Comparison of ENCODE assay signal across 16 mouse cellular contexts in genomic region chr2:70764734-70765133, GRCm38 (mm10).
DNase-seq lines count a peak whose midpoint lies in the region; ATAC-seq and TF ChIP-seq lines count a peak whose summit lies in the region.
"Had no signal": no experiment of that assay in that cellular context is flagged by ENCODE, and none has a peak within 500 bp of the region (broad histone marks: within the 10 kb centered on the region; RNA-seq: fewer than 3 reads in every experiment).

No protein-coding gene starts in this region.

- H3K27ac ChIP-seq in heart, embryonic 12.5 days (ENCODE audit: poor library complexity, severe bottlenecking), result no peak overlapping the region
- no peak overlapping the region for H3K27ac ChIP-seq in lung, embryonic 14.5 days (ENCODE audit: low read depth)
- no peak overlapping the region for H3K27ac ChIP-seq in lung, postnatal 0 days (ENCODE audit: low read length)
- H3K27ac ChIP-seq: embryonic facial prominence, embryonic 13.5 days; hindbrain, embryonic 14.5 days; limb, embryonic 13.5 days; neural tube, embryonic 12.5 days had no signal

- ATAC-seq in heart, embryonic 12.5 days (ENCODE audit: insufficient number of reproducible peaks, low FRiP score), result no peak
- 0 out of 2 replicates have a peak, but pooled peaks have one; percentile 44 for ATAC-seq in lung, embryonic 14.5 days (ENCODE audit: insufficient read depth)
- no peak; the same call in 1 of the 2 replicates for ATAC-seq in lung, postnatal 0 days
- no peak for ATAC-seq in cerebellum, adult (ENCODE audit: insufficient number of reproducible peaks, low FRiP score, low TSS enrichment)
- ATAC-seq: CD4-positive, CD25-positive, alpha-beta regulatory T cell, adult 4 months; forebrain, postnatal 0 days had no signal

- H3K4me2 ChIP-seq in heart, embryonic 12.5 days, result no peak overlapping the region
- H3K4me2 ChIP-seq in lung, embryonic 14.5 days, result no peak overlapping the region
- H3K4me2 ChIP-seq in lung, postnatal 0 days (replicated peaks; ENCODE audit: low read depth, low read length), result no peak overlapping the region
- H3K4me2 ChIP-seq: embryonic facial prominence, embryonic 13.5 days; hindbrain, embryonic 14.5 days; limb, embryonic 13.5 days; neural tube, embryonic 12.5 days had no signal

- no peaks in the 10 kb centered on the region for H3K4me1 ChIP-seq in heart, embryonic 12.5 days (replicated peaks)
- H3K4me1 ChIP-seq in lung, embryonic 14.5 days (ENCODE audit: insufficient read depth), result no peaks in the 10 kb centered on the region
- H3K4me1 ChIP-seq in lung, postnatal 0 days (ENCODE audit: insufficient read depth, low read depth, low read length), result no peaks in the 10 kb centered on the region
- H3K4me1 ChIP-seq: embryonic facial prominence, embryonic 13.5 days; limb, embryonic 13.5 days; neural tube, embryonic 12.5 days had no signal

- no peak overlapping the region for H3K4me3 ChIP-seq in heart, embryonic 12.5 days
- no peak overlapping the region for H3K4me3 ChIP-seq in lung, embryonic 14.5 days (ENCODE audit: low read depth, low read length)
- H3K4me3 ChIP-seq in lung, postnatal 0 days (ENCODE audit: low read depth, low read length), result no peak overlapping the region
- H3K4me3 ChIP-seq: embryonic facial prominence, embryonic 13.5 days; limb, embryonic 13.5 days; neural tube, embryonic 12.5 days had no signal

- intact Hi-C loops in heart, postnatal 36 days (cut with DNase I), result no loop called here

- no peak for TF ChIP-seq CTCF in lung, embryonic 14.5 days (IDR thresholded peaks at IDR 0.05; ENCODE audit: low read depth)
- no peak for TF ChIP-seq CTCF in lung, postnatal 0 days (IDR thresholded peaks at IDR 0.05)

- peak; percentile 22 to 23 for DNase-seq in heart, postnatal 36 days
- peak; percentile 75 for DNase-seq in lung, embryonic 14.5 days
- no peak for DNase-seq in lung, adult 18-20 months
- peak; percentile 41 for DNase-seq in lung, postnatal 0 days (ENCODE audit: low spot score)
- DNase-seq in left cerebral cortex, adult 18-20 months (ENCODE audit: low spot score in 2 of 2), result no peak
- DNase-seq: cerebellum, adult 9-10 months; forebrain, postnatal 0 days; heart, postnatal 10 days had no signal

- H3K9ac ChIP-seq in heart, embryonic 12.5 days, result no peak overlapping the region
- no peak overlapping the region for H3K9ac ChIP-seq in lung, embryonic 14.5 days
- H3K9ac ChIP-seq in lung, postnatal 0 days (replicated peaks; ENCODE audit: low read depth), result no peak overlapping the region
- H3K9ac ChIP-seq: embryonic facial prominence, embryonic 13.5 days; forebrain, postnatal 0 days; hindbrain, embryonic 14.5 days; limb, embryonic 13.5 days; neural tube, embryonic 12.5 days had no signal

- H3K36me3 ChIP-seq in heart, embryonic 12.5 days, result peaks cover 3% of the 10 kb centered on the region; the same call in 1 of the 2 replicates
- H3K36me3 ChIP-seq in lung, embryonic 14.5 days (ENCODE audit: insufficient read depth), result 0 out of 2 replicates have a peak, but pooled peaks cover 2% of the 10 kb centered on the region
- no peaks in the 10 kb centered on the region for H3K36me3 ChIP-seq in lung, postnatal 0 days (ENCODE audit: insufficient read depth, low read length)
- H3K36me3 ChIP-seq: neural tube, embryonic 12.5 days had no signal

- no peak for TF ChIP-seq EP300 in lung, postnatal 0 days (IDR thresholded peaks at IDR 0.05)

- WGBS in heart, embryonic 12.5 days, result 82% methylated on average over 7 of the region's 7 CpGs
- WGBS in lung, embryonic 14.5 days, result 47% methylated on average over 7 of the region's 7 CpGs
- 46% methylated on average over 7 of the region's 7 CpGs for WGBS in lung, postnatal 0 days

- H3K9me3 ChIP-seq in heart, embryonic 12.5 days (replicated peaks), result no peaks in the 10 kb centered on the region
- H3K9me3 ChIP-seq in lung, embryonic 14.5 days (ENCODE audit: low read depth, low read length), result no peaks in the 10 kb centered on the region
- H3K9me3 ChIP-seq in lung, postnatal 0 days (ENCODE audit: low read length), result no peaks in the 10 kb centered on the region
- H3K9me3 ChIP-seq: embryonic facial prominence, embryonic 13.5 days; G1E; limb, embryonic 13.5 days; neural tube, embryonic 12.5 days had no signal

- H3K27me3 ChIP-seq in heart, embryonic 12.5 days (replicated peaks), result no peaks in the 10 kb centered on the region
- no peaks in the 10 kb centered on the region for H3K27me3 ChIP-seq in lung, embryonic 14.5 days (ENCODE audit: insufficient read depth, low read length)
- no peaks in the 10 kb centered on the region for H3K27me3 ChIP-seq in lung, postnatal 0 days (replicated peaks; ENCODE audit: insufficient read depth, low read length)
- H3K27me3 ChIP-seq: embryonic facial prominence, embryonic 13.5 days; limb, embryonic 13.5 days; neural tube, embryonic 12.5 days had no signal

Comparison
In these comparisons a context has a peak if more than half of its experiments do, and no peak if none do; other contexts are left out.
1. DNase-seq: peak in heart, postnatal 36 days (2 of 2), lung, embryonic 14.5 days (single experiment) and lung, postnatal 0 days (single experiment); none in lung, adult 18-20 months (0 of 2) and left cerebral cortex, adult 18-20 months (0 of 2).